Mouse (Mus musculus): ENCODE measurements around the gene Aacs.

The Aacs gene

DNA sequence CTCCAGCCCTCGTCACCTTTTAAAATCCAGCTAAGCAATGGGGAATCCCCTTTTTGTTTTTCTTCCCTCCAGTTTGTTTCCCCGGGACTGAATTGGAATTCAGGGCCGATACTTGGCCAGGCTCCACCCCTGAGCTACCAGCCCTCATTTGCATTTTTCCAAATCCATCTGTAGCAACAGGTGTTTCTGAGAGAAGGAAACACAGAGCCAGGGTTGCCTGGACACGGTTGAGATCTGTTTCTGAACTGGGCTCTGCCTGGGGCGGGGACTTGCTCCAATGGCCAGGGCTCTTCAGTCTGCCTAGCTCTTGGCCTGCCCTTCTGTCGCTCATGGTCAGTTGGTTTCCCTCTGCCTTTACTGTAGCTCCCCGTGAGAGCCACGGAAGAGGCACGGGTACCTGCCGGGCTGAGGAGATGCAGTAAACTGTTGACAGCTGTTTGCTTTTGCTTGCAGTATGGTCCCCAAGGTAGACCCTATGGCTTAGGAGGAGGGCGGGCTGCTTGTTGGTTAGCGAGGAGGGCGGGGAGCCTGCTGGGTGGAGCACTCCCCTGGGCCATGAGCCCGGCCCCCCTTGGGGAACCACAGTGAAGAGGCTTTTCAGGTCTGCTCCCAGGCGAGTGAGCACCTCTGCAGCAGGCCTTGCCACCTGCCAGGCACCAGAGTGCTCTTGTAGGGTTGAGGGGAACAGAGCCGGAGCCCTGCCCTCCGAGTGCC lies 16.9 kb downstream of the Aacs start:
- in situ Hi-C loops (cut with MboI, MseI), result no loop called here

GRCm38 (mm10) chr5:125493093-125493423 lies 17.4 kb downstream of the Aacs start:
- in situ Hi-C loops (cut with MboI, MseI), result no loop called here

- in situ Hi-C loops (cut with MboI, MseI), result no loop called here
These were observed 20.0 kb downstream of the Aacs start for GRCm38 (mm10) chr5:125495655-125496054.

GRCm38 (mm10) chr5:125497821-125498600 lies 22.4 kb downstream of the Aacs start:
- in situ Hi-C loops (cut with MboI, MseI), result no loop called here

GRCm38 (mm10) chr5:125501505-125501904 lies 25.9 kb downstream of the Aacs start:
- in situ Hi-C loops (cut with MboI, MseI), result no loop called here

DNA sequence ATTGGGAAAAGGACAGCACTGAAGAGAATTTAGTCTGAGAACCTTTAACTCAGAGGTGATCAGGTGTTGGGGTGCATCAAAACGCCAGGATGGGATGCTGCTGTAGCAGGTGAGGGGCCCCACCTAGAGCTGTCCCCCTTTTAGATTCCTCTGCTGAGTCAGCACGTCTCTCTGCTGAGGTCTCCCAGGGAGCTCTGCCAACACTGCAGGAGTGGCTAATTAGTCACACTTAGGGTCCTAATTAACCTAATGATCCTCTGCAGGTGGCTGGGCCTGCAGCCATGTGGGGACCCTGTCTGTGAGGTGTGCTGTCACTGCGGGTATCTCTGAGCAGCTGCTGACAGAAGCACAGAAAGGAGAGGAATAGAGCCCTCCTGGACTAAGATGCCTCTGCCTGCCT lies 26.6 kb downstream of the Aacs start:
- in situ Hi-C loops (cut with MboI, MseI), result no loop called here

DNA sequence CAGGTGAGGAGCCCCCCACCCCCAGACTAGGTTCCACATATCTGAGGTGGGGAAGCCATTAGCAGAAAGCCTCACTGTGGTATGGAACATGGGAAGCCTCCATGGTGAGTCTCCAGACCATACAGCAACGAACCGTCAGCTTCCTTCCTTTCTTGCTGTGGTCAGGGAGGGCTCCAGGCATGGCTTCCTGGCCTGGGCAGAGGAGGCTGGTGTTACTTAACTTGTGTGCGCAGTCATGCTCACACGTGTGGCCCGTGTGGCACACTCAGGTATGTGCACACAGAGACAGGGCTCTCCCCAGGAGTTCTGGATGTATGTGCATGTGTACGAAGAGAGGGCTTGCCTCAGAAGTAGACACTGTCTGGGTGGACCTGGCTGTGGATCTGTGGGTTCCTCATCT lies 28.0 kb downstream of the Aacs start:
- in situ Hi-C loops (cut with MboI, MseI), result no loop called here

GRCm38 (mm10) chr5:125504692-125505091 lies 29.1 kb downstream of the Aacs start:
- in situ Hi-C loops (cut with MboI, MseI), result no loop called here

- in situ Hi-C loops (cut with MboI, MseI), result no loop called here
These were observed 30.4 kb downstream of the Aacs start for GRCm38 (mm10) chr5:125505968-125506367.

DNA sequence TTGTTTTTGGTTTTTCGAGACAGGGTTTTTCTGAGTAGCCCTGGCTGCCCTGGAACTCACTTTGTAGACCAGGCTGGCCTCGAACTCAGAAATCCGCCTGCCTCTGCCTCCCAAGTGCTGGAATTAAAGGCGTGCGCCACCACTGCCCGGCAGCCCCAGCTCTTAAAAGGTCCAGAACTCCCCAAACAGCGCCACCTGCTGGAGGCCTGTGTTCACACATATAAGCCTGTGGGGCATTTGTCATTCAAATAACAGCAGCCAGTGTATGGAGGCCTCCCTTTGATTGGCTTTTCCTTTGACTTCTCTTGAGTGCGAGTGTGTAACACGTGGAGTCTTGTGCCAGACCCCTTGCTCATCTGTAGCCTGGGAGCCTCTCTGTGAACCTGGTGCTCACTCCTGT lies 32.0 kb downstream of the Aacs start:
- in situ Hi-C loops (cut with MboI, MseI), result no loop called here

GRCm38 (mm10) chr5:125508006-125508405 lies 32.4 kb downstream of the Aacs start:
- in situ Hi-C loops (cut with MboI, MseI), result no loop called here

GRCm38 (mm10) chr5:125509541-125509940 lies 33.9 kb downstream of the Aacs start:
- in situ Hi-C loops (cut with MboI, MseI), result no loop called here

GRCm38 (mm10) chr5:125515006-125515405 lies 39.4 kb downstream of the Aacs start:
- in situ Hi-C loops (cut with MboI, MseI), result no loop called here

- in situ Hi-C loops (cut with MboI, MseI), result no loop called here
These were observed 43.0 kb downstream of the Aacs start for GRCm38 (mm10) chr5:125518640-125519039.

DNA sequence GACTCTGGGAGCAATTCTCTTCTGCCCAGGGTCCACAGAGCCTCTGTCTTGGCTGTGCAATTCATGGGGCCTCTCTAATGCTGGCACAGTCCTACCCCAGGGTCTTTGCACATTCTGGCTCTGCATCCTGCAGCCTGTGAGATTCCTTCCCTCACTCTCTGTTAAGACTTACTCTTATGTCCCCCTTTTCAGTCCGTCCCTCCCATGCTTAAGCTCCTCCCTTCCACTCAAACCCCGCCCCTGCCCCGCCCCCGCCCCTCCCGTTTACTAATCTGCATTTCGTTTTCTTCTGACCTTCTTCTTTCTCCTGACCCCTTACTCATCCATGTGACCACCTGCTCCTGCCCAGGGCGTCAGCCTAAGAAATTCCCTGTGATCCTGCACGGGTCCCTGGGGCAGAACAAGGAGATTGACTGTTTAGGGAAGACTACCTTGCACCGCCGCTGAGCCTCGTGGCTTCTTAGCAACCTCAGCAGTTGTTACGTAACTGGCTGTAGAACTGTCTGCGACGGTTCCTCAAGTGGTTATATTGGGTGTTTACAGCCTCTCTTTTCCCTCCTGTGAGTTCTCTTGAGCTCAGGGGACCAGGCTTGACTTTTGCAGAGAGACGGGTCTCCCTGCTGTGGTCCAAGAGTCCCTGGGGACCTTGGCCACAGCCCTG lies 45.4 kb downstream of the Aacs start:
- in situ Hi-C loops (cut with MboI, MseI), result no loop called here

DNA sequence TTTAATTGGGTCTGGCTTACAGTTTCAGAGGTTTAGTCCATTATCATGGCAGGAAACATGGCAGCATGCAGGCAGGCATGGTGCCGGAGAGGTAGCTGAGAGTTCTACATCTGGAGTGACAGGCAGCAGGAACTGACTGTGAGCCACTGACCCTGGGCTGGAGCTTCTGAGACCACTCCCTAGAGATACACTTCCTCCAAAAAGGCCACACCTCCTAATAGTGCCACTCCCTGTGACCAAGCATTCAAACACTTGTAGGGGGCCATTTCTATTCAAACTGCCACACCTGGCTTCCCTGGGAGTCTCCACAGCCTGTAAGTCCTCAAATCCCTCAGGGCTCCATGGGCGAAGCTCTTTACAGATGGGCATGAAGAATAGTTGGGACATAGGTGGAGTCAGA lies 47.7 kb downstream of the Aacs start:
- in situ Hi-C loops (cut with MboI, MseI), result no loop called here

DNA sequence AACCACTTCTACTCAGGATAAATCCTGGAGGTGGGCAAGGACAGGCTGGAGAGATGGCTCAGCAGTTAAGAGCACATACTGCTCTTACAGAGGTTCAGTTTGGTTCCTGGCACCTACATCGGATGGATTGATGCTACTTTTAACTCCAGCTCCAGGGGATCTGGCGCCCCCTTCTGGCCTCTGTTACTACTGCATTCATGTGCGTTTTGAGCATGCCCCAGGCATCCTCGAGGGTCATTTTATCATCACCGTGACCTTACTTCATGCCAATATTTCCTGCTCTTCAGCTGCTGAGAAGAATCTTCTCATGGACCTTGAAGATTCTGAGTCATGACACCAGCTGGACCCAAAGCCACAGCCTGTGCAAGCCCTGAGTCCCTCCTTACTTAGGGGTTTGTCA lies 49.9 kb downstream of the Aacs start:
- in situ Hi-C loops (cut with MboI, MseI), result no loop called here

DNA sequence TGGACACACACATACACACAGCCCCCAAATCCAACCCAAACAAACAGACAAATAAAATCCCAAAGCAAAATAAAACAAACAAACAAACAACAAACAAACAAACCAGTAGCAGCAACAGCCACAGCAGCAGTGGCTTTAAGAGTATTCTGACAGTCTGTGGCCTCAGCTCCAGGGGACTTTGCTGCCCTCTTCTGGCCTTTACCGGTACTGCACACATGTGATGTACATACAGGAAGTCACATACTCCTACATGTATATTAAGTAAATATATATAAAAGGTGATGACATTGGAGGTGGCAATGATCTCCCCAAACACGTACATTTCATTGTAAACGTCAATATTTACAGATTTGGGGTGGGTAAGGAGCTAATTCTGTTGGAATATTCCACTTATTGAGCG lies 50.9 kb downstream of the Aacs start:
- in situ Hi-C loops (cut with MboI, MseI), result no loop called here

DNA sequence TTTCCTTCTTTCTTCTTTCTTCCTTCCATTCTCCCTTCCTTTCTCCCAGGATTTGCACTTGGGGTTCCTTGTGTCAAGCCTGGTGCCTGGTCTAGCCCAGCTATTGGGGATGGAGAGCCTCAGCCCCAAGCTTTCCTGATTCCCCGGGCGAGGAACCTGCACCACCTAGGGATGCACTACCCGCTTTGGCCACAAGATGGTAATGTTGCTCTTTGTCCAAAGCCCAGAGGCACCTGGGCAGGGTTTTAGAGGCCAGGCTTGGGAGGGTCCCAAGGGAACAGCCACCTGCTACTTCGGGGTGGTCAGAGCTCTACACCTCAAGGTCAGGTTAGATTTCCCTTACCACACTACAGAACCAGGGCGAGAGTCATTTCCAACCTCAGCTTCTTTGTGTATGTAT lies 53.5 kb downstream of the Aacs start:
- in situ Hi-C loops (cut with MboI, MseI), result no loop called here

GRCm38 (mm10) chr5:125531634-125532033 lies 56.0 kb downstream of the Aacs start, which contains the start of gene Tmem132b:
TSS of gene Tmem132b (plus strand) at chr5:125531774.
- in situ Hi-C loops (cut with MboI, MseI), result loop anchor here in 1 of 2 experiments (10.0 kb wide), 1 partner anchor 433 kb away; no protein-coding TSS in a partner anchor

DNA sequence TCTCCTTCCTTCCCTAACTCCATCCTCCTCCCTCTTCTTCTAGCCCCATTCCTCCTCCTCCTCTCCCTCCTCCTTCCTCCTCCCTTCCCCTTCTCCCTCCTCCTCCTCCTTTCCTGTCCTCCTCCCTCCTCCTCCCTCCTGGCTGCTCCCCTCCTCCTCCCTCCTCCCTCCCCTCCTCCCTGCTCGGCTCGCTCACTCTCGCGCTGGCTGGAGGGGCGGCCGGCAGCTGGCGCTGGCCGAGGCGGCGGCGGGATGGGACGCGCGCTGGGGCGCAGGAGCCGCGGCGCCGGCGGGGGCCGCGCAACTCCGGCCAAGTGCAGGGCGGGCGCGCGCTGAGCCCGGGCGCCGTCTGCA lies 56.6 kb downstream of the Aacs start:
- in situ Hi-C loops (cut with MboI, MseI), result loop anchor here in 1 of 2 experiments (10.0 kb wide), 1 partner anchor 433 kb away; no protein-coding TSS in a partner anchor

DNA sequence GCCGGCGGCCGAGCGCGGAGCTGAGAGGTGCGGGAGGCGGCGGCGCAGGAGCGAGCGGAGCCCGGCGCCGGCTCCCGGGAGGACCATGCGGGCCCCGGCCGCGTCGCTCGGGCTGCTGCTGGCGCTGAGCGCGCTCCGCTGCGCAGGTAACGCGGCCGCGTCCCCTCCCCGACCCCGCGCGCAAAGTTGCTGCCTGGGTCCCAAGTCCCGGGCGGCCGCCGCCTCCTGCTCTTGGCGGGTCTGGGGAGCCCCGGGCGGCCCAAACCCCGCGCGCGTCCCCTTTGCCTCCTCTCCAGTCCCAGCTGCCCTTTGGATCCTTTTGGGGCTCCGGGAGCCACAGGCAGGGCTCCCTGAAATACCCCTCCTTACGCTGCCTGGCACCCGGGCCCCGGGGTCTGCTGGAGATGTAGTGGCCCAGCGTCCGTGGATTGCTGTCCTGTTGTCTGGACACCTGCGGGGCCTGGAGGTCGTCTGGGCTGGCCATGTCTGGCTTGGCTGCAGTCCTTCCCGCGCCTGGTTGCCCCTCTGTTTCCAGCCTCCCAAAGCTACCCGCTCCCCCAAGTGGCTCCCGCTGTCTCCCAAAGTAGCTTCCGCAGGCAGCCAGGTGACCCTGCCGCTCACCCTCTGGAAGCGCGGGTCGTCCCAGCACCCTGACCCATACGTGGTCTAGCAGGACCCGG lies 57.1 kb downstream of the Aacs start:
- in situ Hi-C loops (cut with MboI, MseI), result loop anchor here in 1 of 2 experiments (10.0 kb wide), 1 partner anchor 432 kb away; no protein-coding TSS in a partner anchor
